Mouse (Mus musculus): ENCODE results near the gene Ergic1. TPM values are rescaled to one million over a fixed set of nuclear protein-coding genes. Genes with fewer than 3 reads are reported as not detected.

Ergic1 gene
- total RNA-seq, 2 experiments from 2014 or later: 47.2 to 51.5 TPM

DNA sequence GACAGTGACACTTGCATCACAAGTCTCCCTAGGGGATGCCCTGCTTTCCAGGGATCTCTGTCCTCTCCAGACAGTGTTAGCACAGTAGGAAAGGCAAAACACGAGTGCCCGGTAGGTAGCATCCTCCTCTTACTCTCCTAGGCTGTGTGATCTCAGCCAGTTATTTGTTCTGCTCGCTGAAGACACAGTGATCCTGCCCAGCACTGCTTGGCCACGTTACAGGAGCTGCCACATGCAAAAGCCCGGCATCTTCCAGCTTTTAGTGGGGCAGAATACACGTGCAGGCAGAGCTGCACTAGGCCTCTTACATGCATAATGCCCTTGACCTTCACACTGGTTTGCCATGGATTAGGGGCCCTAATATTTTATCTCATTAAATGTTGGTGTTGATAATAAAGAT, 58.3 kb downstream of the Ergic1 start:
- no peak for DNase-seq
- intact Hi-C loops (cut with DNase I): no loop called here

DNA sequence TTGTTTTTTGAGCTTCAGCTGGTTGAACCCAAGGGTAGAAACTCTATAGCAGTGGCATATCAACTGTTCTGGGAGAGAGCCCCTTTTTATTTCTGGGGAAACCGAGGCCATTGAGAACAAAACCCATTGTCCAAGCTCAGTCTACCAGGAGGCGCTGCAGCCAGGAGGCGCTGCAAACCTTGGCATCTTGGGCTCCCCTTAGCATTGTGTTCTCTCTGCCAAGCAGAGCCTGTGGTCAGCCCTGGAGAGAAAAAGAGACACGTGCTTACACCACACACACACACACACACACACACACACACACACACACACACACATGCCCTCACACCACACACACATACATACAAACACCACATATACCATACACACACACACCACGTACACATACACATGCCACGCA, 59.0 kb downstream of the Ergic1 start:
- intact Hi-C loops (cut with DNase I): no loop called here
- no peak for DNase-seq

DNA sequence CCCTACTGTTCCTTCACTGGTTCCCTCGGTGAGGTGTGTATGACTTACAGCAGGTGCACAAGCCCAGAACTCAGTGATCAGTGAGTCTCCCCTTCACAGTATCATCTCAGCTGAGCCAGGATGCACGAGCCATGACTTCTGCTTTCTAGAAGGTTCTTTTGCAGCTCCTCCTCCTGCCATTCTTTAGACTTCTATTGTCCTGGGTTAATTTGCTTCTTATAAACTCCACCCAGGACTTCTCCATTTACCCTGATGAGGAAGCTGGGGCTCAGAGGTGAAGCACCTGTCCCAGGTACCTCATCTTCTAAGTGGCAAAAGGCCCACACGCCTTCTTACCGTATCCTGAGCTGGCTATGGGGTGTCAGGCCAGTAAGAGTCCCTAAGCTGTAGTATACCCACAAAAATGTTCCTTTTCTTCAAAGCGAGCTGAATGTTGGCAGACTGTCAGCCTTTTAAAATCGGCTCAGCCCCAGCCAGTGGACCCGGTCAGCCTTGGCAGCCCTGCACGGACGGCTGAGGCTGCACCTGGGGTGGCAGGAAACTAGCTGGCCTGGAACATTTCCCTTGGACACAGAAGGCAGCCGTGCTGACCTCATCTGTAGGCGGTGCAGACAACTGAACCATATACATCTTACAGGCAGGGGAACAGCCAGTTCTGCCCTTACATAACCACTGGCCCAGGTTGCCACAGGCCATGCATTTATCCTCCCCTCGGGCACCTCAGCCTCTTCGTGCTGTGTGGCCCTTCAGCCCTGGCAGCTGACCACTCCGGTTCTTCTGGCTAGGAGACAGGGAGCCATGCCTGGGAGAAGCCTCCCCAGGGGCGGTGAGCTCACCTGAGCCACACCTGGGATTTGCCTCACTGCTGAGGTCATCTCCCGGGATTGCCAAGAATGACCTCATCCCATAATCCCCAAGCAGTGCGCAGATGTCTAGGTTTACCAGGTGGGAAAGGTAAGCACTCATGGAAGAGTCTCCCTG, 59.8 kb downstream of the Ergic1 start:
- intact Hi-C loops (cut with DNase I): no loop called here

DNA sequence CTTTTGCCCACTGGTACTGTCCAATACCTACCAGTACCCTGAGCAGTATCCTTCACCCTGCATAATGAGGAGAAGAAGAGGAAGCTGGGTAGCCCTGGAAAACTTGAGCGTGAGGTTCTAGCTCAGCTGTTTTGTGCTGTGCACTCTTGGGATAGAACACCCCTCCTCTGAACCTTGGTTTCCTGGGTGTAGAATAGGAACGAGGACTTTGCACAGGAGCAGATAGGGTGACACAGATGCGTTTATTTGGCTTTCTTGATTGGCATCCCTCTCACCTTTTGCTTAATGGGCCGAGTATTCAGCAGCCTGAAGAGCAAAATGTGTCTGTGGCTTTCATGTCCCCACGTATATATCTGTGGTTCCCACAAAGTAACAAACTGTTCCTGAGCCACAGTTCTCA, 60.6 kb downstream of the Ergic1 start:
- DNase-seq: no peak
- intact Hi-C loops (cut with DNase I): no loop called here

More for the DNA sequence above, 59.8 kb downstream of the Ergic1 start:
- DNase-seq: peak; percentile 64 to 74

DNA sequence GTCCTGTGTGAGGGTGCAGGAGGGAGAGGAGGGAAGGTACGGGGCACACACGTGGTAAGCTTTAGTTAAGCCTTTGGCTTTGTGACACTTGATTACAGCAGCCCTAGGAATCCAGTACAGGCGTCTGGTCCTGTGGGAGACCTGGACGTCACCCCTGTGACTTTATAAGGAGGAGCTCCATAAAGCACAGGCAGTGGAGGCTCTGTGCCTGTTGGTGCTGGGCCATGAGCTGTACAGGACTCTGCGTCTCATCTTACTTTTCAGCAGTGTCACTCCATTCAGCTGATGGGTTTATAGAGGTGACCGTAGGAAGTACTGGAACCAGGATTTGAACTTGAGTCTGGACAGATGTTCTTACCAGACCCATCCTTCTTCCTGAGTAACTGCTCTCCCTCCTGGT, 62.7 kb downstream of the Ergic1 start:
- DNase-seq: no peak
- intact Hi-C loops (cut with DNase I): no loop called here

DNA sequence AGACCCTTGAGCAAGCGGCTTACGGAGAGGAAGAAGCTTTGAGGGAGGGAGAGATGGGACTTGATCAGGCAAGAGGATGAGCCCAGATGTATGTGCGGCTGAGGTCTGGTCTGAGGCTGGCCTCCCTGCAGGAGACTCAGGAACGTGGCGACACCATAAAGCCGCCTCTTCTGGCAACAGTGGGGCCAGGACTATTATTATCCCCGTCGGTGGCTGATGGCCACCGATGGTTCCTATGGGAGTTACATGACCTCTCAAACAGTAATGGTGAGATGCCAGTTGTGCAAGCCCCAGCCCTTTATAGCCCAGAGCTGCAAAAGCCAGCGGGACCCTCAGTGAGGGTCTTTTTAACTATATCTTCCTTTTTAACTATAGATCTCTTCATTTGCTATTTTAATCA, 63.7 kb downstream of the Ergic1 start:
- no peak for DNase-seq

DNA sequence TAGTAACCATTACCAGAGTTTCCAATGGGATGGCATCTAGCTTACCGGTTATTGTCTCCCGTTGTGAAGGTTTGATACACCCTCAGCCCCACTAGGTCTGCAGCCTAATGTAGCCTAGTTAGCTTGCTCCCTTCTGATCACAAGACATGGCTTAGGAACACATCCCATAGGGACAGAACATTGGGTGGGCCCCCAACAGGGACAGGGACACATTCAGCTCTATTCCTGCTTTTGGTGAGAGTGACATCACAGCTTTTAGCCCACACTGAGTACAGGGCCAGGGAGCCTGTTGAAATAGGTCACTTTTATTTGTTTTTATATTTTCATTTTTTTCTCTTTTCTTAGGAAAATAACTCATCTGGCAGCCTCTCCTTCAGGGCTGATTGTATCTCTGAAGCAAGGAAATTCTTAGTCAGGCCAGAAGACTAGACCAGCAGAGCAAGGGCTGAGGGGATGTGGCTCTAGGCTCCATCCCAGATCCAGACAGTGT, 64.3 kb downstream of the Ergic1 start:
- intact Hi-C loops (cut with DNase I): no loop called here
- no peak for DNase-seq

More for the DNA sequence above, 63.7 kb downstream of the Ergic1 start:
- intact Hi-C loops (cut with DNase I): no loop called here

DNA sequence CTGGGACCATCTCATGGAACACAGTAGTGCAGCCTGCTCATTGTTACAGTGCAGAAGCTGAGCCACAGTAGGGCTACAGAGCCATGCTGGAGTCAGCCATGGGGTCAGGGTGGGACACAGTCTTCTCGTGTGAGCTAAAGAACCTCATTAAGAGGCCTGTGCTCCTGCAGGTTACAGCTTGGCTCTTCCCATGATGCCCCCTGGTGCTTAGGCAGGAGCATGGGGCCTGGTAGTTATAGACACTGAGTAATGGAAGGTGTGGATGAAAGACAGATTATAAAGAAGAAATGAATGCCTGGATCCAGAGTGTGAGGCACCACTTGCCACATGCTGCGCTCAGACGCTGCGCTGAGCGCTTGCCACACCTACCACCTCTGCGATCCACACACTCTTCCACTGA, 67.2 kb downstream of the Ergic1 start:
- intact Hi-C loops (cut with DNase I): no loop called here
- no peak for DNase-seq

DNA sequence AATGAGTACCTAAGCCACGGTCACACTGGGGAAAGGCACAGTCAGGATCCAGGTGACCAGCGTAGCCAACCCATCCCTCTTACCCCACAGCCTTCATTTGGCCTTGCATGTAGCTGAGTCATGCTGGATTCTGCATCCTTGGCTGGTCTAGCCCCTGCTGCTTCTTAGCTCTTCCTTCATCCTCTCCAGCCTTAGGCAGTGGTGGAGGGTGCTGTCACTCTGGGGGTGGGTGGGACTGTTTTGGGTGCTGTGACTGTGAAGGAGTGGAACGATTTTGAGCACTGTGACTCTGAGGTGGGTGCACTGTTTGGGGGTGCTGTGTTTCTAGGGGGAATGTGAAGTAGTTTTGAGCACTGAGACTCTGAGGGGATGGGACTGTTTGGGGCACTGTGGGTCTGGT, 67.6 kb downstream of the Ergic1 start:
- intact Hi-C loops (cut with DNase I): no loop called here
- no peak for DNase-seq

DNA sequence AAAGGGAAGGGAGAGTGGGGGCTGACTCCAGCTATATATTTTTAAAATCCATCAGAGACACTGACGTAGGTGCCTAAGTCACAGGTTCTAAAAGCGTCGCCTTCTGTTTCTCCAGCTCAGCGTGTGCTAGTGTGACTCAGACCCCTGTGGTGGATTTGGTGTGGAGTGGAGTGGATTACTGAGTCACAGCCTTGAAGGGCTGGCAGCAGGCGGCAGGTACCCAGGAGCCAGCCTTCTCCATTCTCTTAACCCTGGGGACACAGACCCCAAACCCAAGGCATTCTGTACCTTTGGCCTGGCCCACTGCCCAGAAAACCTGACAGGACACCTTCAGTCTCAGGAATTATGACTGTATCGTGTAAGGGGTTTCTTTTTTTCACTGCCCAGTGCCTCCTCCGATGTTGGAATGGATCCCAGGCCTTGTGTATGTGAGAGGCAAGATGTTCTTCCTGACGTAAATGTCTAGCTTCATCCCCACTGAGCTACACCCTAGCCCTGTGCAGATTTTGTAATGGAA, 70.6 kb downstream of the Ergic1 start:
- intact Hi-C loops (cut with DNase I): no loop called here
- DNase-seq: no peak

DNA sequence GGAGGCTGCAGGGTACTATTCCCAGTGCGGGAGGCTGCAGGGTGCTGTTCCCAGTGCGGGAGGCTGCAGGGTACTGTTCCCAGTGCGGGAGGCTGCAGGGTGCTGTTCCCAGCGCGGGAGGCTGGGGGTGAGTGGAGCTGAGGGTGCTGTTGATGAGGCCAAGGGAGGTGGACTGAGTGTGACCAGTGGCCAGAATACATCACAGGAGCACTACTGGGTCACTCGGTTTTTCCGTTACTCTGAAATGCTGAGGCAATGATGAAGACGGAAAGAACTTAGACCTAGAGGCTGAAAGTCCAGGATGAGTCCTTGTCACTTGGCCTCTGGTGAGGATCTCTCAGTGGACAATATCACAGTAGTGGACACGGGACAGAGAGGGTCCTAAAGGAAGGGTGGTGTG, 71.9 kb downstream of the Ergic1 start:
- DNase-seq: no peak
- intact Hi-C loops (cut with DNase I): no loop called here

DNA sequence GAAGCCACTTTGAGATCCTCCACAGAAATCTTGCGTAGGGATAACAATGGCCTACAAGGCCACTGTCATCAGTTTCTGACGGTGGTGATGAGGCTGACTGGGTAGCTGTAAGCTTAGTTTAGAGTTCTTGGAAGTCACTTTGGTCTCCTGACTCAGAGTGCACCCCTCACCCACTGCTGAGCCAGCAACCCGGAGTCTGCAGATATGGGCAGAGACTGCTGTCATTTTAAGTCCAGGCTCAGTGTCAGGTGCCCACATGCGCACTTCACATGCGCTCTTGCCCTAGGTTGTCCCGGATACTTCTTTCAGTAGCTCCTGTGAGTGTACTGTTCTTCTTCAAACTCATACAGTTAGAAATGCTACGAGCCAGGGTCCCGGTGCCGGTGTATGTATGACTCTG, 72.6 kb downstream of the Ergic1 start:
- no peak for DNase-seq
- intact Hi-C loops (cut with DNase I): loop anchor here (2.0 kb wide), 1 partner anchor 123 kb away; no protein-coding TSS in a partner anchor

DNA sequence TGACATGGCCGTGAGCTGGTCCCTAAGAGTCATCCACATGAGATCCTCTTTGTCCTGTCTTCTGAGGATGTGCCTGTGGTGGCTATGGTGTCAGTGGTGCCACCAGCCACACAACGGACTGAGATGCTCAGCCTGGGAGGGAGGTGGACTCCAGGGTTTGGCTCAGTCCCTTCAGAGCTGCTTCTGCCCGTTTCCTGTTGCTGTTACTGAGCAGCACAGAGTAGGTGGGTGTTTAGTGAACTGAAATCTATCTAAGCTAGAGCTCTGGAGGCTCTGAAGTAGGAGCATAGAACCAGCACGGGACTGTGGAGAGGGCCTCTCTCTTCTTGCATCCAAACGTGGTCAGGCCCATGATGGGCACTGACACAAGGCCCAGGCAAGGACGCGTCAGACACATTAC, 73.2 kb downstream of the Ergic1 start:
- DNase-seq: no peak
- intact Hi-C loops (cut with DNase I): loop anchor here (2.0 kb wide), 1 partner anchor 124 kb away; no protein-coding TSS in a partner anchor

DNA sequence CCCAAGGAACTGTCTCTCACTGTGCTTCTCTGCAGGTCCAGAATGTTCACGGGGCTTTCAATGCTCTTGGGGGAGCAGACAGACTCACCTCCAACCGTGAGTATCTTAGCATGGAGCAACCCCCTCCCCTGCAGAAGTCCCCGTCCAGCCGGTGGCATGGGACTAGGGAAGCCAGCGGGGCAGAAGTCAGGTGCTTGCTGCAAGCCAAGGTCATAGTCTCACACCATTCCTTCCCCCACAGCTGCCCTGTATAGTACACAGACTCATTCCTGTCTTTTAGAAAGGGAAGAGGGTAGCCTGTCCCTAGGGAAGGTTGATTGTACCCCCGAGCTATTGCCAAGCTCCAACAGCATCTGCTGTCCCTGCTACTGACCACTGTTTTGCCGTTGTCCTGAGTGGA, 74.7 kb downstream of the Ergic1 start:
- intact Hi-C loops (cut with DNase I): loop anchor here (2.0 kb wide), 1 partner anchor 125 kb away; no protein-coding TSS in a partner anchor
- DNase-seq: no peak

DNA sequence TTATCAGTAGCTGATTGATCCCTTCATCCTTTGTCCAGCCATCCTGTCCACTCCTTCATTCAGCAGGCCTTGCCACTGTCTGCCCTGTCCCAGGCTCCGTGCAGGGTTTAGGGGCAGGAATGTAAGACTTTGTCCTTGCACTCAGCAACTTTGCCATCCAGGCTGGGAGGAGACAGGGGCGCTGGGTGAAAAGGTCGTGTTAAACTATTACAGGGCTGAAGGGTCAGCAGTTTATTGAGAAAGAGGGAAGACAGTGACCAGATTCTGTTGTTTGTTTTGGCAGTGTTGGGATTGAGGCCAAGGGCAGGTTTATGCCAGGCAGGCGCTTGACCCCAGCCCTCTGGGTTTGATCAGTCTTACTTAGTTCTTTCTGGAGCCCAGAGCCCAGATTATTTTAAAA, 76.6 kb downstream of the Ergic1 start:
- intact Hi-C loops (cut with DNase I): loop anchor here (2.0 kb wide), 1 partner anchor 171 kb away; no protein-coding TSS in a partner anchor

DNA sequence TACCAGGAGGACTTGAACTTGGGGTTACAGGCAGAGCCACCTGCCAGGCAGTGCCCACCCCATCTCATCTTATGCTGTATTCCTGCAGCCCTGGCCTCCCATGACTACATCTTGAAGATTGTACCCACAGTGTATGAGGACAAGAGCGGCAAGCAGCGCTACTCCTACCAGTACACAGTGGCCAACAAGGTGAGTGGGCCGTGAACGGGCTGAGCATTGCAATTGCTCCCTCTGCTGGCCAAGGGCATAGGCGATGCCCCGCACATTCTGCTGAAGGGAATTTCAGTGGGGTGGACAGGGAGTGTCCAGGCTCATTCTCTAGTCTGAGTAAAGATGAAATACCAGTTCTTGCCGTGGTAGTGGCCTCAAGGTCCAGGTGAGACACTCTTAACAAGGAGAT, 77.4 kb downstream of the Ergic1 start:
- intact Hi-C loops (cut with DNase I): loop anchor here (2.0 kb wide), 1 partner anchor 172 kb away; no protein-coding TSS in a partner anchor
- DNase-seq: peak; percentile 72 to 80

More for the DNA sequence above, 76.6 kb downstream of the Ergic1 start:
- DNase-seq: no peak

DNA sequence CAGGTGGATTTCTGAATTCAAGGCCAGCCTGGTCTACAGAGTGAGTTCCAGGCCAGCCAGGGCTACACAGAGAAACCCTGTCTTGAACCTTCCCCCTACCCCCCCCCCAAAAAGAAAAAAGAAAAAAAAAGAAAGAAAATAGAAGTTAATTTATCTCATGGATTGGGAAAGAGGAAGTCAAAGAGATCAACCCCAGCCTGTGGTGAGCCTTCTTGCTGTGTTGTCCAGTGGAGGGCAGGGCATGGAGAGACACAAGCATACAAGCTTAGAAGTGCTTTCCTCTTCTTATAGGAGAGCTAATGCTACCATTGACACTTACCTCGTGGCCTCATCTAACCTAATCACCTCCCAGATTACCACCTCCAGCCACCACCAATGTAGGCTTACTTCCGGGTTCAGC, 78.5 kb downstream of the Ergic1 start:
- no peak for DNase-seq
- intact Hi-C loops (cut with DNase I): loop anchor here (2.0 to 10.0 kb wide), 2 partner anchors 173 to 365 kb away; no protein-coding TSS in a partner anchor

DNA sequence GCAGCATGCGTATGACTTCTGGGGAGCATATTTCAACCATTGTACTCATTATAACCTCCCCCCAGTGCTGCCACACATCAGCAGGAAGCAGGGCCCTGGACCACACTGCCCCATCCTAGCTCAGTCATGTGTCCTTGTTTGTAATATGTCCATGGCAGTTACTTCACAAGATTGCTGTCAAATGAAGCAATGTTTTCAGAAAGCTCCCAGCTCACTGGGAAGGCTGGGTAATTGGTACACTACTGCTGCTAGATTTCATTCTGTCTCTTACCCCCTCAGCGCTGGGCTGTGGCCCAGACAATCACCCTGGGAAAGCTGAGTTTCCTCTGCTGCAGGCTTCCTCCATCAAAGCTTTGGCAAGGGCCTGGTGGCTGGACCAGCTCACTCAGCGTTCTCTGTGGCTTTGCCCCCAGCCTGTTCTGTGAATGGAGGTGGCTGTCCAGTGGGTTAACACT, 79.0 kb downstream of the Ergic1 start:
- no peak for DNase-seq
- intact Hi-C loops (cut with DNase I): loop anchor here (10.0 kb wide), 1 partner anchor 366 kb away; no protein-coding TSS in a partner anchor

DNA sequence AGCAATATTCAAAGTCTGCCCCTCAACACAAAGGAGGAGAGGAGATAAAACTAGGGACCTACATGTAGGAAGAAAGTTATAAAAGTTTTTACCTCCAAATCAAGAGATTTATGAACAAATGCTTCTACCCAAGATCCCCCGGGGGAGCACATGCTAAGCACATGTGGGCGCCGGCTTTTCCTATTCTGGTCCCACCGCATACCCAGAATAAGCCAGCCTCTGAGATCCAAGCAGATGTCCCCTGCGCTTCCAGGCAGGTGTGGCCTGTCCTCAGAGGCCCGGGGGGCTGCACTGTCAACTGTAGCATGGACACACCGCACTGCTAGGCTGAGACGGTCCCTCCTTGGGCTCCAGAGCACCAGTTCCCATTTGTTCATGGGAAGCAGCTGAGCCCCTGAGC, 82.2 kb downstream of the Ergic1 start:
- intact Hi-C loops (cut with DNase I): loop anchor here (10.0 kb wide), 1 partner anchor 369 kb away; no protein-coding TSS in a partner anchor
- DNase-seq: no peak

DNA sequence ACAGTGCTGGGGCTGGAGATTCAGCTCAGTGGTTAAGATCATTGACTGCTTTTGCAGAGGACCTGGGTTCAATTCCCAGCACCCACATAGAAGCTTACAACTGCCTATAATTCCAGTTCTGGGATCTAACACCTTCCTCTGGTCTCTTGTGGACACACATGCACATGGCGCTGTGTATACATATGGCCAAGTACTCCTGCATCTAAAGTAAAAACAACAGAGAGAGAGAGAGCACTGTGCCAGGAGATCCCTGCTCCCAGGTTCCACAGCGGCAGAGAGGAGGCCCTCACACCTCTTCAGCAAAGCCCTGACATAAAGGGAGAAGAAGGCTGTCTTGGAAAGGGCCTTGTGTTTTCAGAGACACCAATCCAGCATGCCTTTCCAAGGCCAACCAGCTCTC, 82.7 kb downstream of the Ergic1 start:
- intact Hi-C loops (cut with DNase I): loop anchor here (10.0 kb wide), 1 partner anchor 369 kb away; no protein-coding TSS in a partner anchor
- no peak for DNase-seq
